Mouse (Mus musculus) testis, adult 2 months (tissue): ENCODE results near the gene Chl1.

Experiments used
- CTCF ChIP-seq: fragments of 200-500 bp; IDR thresholded peaks from 2 replicates; pipeline ENCODE4 v1.5.1; 2012; ENCODE audit warnings: low read depth, mild to moderate bottlenecking, inconsistent platforms, low read length, moderate library complexity; ENCODE audit not compliant: control insufficient read depth, insufficient read depth, insufficient replicate concordance
- POLR2A ChIP-seq: fragments of 200-500 bp; IDR thresholded peaks from 2 replicates; pipeline ENCODE4 v1.6.1; 2012; ENCODE audit warnings: low read depth, mild to moderate bottlenecking, inconsistent platforms, low read length, moderate library complexity; ENCODE audit not compliant: control insufficient read depth

DNA sequence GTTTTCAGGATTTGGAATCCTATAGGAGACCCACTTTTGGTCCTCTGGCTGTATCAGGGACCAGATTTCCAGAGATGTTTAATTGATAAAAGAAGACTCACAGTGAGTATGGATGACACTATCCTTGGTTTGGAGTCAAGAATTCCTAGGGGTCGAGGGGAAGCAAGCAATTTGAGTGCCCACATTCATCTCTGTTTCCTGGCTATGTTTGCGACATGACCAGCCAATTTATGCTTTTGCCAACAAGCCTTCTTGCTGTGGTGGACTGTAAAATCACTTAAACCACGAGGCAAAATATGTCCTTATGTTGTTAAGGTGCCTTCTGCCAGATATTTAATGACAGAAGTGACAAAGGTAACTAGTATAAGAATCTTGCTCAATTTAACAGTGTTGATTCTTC, 6.3 kb upstream of the Chl1 start:
- TF ChIP-seq POLR2A = no peak
- TF ChIP-seq CTCF = no peak
